Mouse (Mus musculus): ENCODE results near the gene Gm45753. TPM values are rescaled to one million over a fixed set of nuclear protein-coding genes. Genes with fewer than 3 reads are reported as not detected.

Gm45753 gene
- polyA plus RNA-seq, 1 experiment from 2014 or later: not detected

GRCm38 (mm10) chr8:45246307-45246706 lies 62.0 kb downstream of the Gm45753 start:
- 28% methylated on average over 7 of the region's 7 CpGs for WGBS
- H3K4me3 ChIP-seq (replicated peaks; ENCODE audit: low read depth, low read length): no peak overlapping the region
- ATAC-seq (ENCODE audit: low FRiP score, low TSS enrichment): no peak
- H3K9ac ChIP-seq (replicated peaks; ENCODE audit: low read length): no peak overlapping the region
- no peak for DNase-seq
- no peak overlapping the region for H3K27ac ChIP-seq (replicated peaks; ENCODE audit: low read depth, low read length)
- H3K36me3 ChIP-seq (ENCODE audit: control insufficient read depth, insufficient read depth, low read length): no peaks in the 10 kb centered on the region
- H3K4me2 ChIP-seq (ENCODE audit: low read length): no peak overlapping the region
- no peaks in the 10 kb centered on the region for H3K9me3 ChIP-seq (ENCODE audit: control insufficient read depth, low read length)
- no peaks in the 10 kb centered on the region for H3K4me1 ChIP-seq (ENCODE audit: control insufficient read depth, insufficient read depth, low read length)
- H3K27me3 ChIP-seq (ENCODE audit: control insufficient read depth, insufficient read depth, low read length): no peaks in the 10 kb centered on the region

GRCm38 (mm10) chr8:45239363-45239762 lies 68.9 kb downstream of the Gm45753 start:
- ATAC-seq (ENCODE audit: low FRiP score, low TSS enrichment) (no peak), DNase-seq (no peak)
- Histone ChIP-seq H3K27ac (replicated peaks; ENCODE audit: low read depth, low read length) (no peak overlapping the region), H3K4me3 (replicated peaks; ENCODE audit: low read depth, low read length) (no peak overlapping the region), H3K9me3 (ENCODE audit: control insufficient read depth, low read length) (no peaks in the 10 kb centered on the region), H3K4me1 (ENCODE audit: control insufficient read depth, insufficient read depth, low read length) (no peaks in the 10 kb centered on the region), H3K9ac (replicated peaks; ENCODE audit: low read length) (no peak overlapping the region), H3K36me3 (ENCODE audit: control insufficient read depth, insufficient read depth, low read length) (no peaks in the 10 kb centered on the region), H3K4me2 (ENCODE audit: low read length) (no peak overlapping the region), H3K27me3 (ENCODE audit: control insufficient read depth, insufficient read depth, low read length) (no peaks in the 10 kb centered on the region)
- 91% methylated on average over 8 of the region's 8 CpGs for WGBS

GRCm38 (mm10) chr8:45238282-45238681 lies 70.0 kb downstream of the Gm45753 start:
- no peak overlapping the region for H3K4me3 ChIP-seq (replicated peaks; ENCODE audit: low read depth, low read length)
- 29% methylated on average over 3 of the region's 3 CpGs for WGBS
- no peak for ATAC-seq (ENCODE audit: low FRiP score, low TSS enrichment)
- no peaks in the 10 kb centered on the region for H3K9me3 ChIP-seq (ENCODE audit: control insufficient read depth, low read length)
- H3K27ac ChIP-seq (replicated peaks; ENCODE audit: low read depth, low read length): no peak overlapping the region
- no peak overlapping the region for H3K9ac ChIP-seq (replicated peaks; ENCODE audit: low read length)
- no peaks in the 10 kb centered on the region for H3K36me3 ChIP-seq (ENCODE audit: control insufficient read depth, insufficient read depth, low read length)
- DNase-seq: peak; percentile 86
- no peaks in the 10 kb centered on the region for H3K4me1 ChIP-seq (ENCODE audit: control insufficient read depth, insufficient read depth, low read length)
- no peaks in the 10 kb centered on the region for H3K27me3 ChIP-seq (ENCODE audit: control insufficient read depth, insufficient read depth, low read length)
- H3K4me2 ChIP-seq (ENCODE audit: low read length): no peak overlapping the region

- peak; percentile 94 for DNase-seq
- H3K4me2 ChIP-seq (ENCODE audit: low read length): peak overlapping the region; percentile 36
- no peaks in the 10 kb centered on the region for H3K9me3 ChIP-seq (ENCODE audit: control insufficient read depth, low read length)
- no peaks in the 10 kb centered on the region for H3K4me1 ChIP-seq (ENCODE audit: control insufficient read depth, insufficient read depth, low read length)
- no peak overlapping the region for H3K4me3 ChIP-seq (replicated peaks; ENCODE audit: low read depth, low read length)
- no peak overlapping the region for H3K27ac ChIP-seq (replicated peaks; ENCODE audit: low read depth, low read length)
- ATAC-seq (ENCODE audit: low FRiP score, low TSS enrichment): peak; percentile 72; the same call in 1 of the 2 replicates
- H3K36me3 ChIP-seq (ENCODE audit: control insufficient read depth, insufficient read depth, low read length): no peaks in the 10 kb centered on the region
- no peak overlapping the region for H3K9ac ChIP-seq (replicated peaks; ENCODE audit: low read length)
- WGBS: 21% methylated on average over 14 of the region's 14 CpGs
- H3K27me3 ChIP-seq (ENCODE audit: control insufficient read depth, insufficient read depth, low read length): no peaks in the 10 kb centered on the region
These were observed 71.9 kb downstream of the Gm45753 start for GRCm38 (mm10) chr8:45236164-45236912.

- 83% methylated on average over 6 of the region's 6 CpGs for WGBS
- H3K4me1 ChIP-seq (ENCODE audit: control insufficient read depth, insufficient read depth, low read length): no peaks in the 10 kb centered on the region
These were observed 73.0 kb downstream of the Gm45753 start for GRCm38 (mm10) chr8:45235228-45235627.

GRCm38 (mm10) chr8:45233256-45233655 lies 75.0 kb downstream of the Gm45753 start:
- H3K4me2 ChIP-seq (ENCODE audit: low read length): no peak overlapping the region
- no peak overlapping the region for H3K27ac ChIP-seq (replicated peaks; ENCODE audit: low read depth, low read length)
- H3K9me3 ChIP-seq (ENCODE audit: control insufficient read depth, low read length): no peaks in the 10 kb centered on the region
- H3K9ac ChIP-seq (replicated peaks; ENCODE audit: low read length): no peak overlapping the region
- H3K4me3 ChIP-seq (replicated peaks; ENCODE audit: low read depth, low read length): no peak overlapping the region
- 60% methylated on average over 3 of the region's 3 CpGs for WGBS
- H3K4me1 ChIP-seq (ENCODE audit: control insufficient read depth, insufficient read depth, low read length): no peaks in the 10 kb centered on the region
- H3K36me3 ChIP-seq (ENCODE audit: control insufficient read depth, insufficient read depth, low read length): no peaks in the 10 kb centered on the region
- ATAC-seq (ENCODE audit: low FRiP score, low TSS enrichment) (no peak), DNase-seq (no peak)
- no peaks in the 10 kb centered on the region for H3K27me3 ChIP-seq (ENCODE audit: control insufficient read depth, insufficient read depth, low read length)

More at GRCm38 (mm10) chr8:45235228-45235627, 73.0 kb downstream of the Gm45753 start:
- Histone ChIP-seq H3K4me3 (replicated peaks; ENCODE audit: low read depth, low read length) (no peak overlapping the region), H3K36me3 (ENCODE audit: control insufficient read depth, insufficient read depth, low read length) (no peaks in the 10 kb centered on the region), H3K27ac (replicated peaks; ENCODE audit: low read depth, low read length) (no peak overlapping the region), H3K4me2 (ENCODE audit: low read length) (no peak overlapping the region), H3K9ac (replicated peaks; ENCODE audit: low read length) (no peak overlapping the region), H3K27me3 (ENCODE audit: control insufficient read depth, insufficient read depth, low read length) (no peaks in the 10 kb centered on the region), H3K9me3 (ENCODE audit: control insufficient read depth, low read length) (no peaks in the 10 kb centered on the region)
- no peak for ATAC-seq (ENCODE audit: low FRiP score, low TSS enrichment)
- DNase-seq: no peak

Other genes starting within 250 kb of the Gm45753 start
- 0.17 and 0.36 TPM in 2 replicates for gene Mtnr1a, start 239.3 kb downstream of the Gm45753 start, polyA plus RNA-seq (2014; fragmentation: Nextera tagmentation; extraction: Ambion mirVana)
- 0.12 TPM in 1 of 2 replicates, not detected in the other for gene F11, start 46.4 kb downstream of the Gm45753 start, polyA plus RNA-seq (2014; fragmentation: Nextera tagmentation; extraction: Ambion mirVana)
- gene Klkb1, start 13.6 kb downstream of the Gm45753 start, polyA plus RNA-seq (2014; fragmentation: Nextera tagmentation; extraction: Ambion mirVana): not detected in 2 replicates
- gene Cyp4v3, start 24.8 kb upstream of the Gm45753 start, polyA plus RNA-seq (2014; fragmentation: Nextera tagmentation; extraction: Ambion mirVana): 1.4 and 1.7 TPM in 2 replicates
- 8.7 and 9.9 TPM in 2 replicates for gene Fam149a, start 73.8 kb upstream of the Gm45753 start, polyA plus RNA-seq (2014; fragmentation: Nextera tagmentation; extraction: Ambion mirVana)
- gene Tlr3, start 102.6 kb upstream of the Gm45753 start, polyA plus RNA-seq (2014; fragmentation: Nextera tagmentation; extraction: Ambion mirVana): 0.65 and 2.0 TPM in 2 replicates
- 72.4 and 81.5 TPM in 2 replicates for gene Sorbs2, start 199.3 kb upstream of the Gm45753 start, polyA plus RNA-seq (2014; fragmentation: Nextera tagmentation; extraction: Ambion mirVana)

Data from midbrain, embryonic 14.5 days (tissue).